Mouse (Mus musculus): ENCODE data around the gene Mindy3. TPM values are rescaled to one million over a fixed set of nuclear protein-coding genes. Genes with fewer than 3 reads are reported as not detected.
"Not testable (repeated sequence)": the region's sequence is repeated elsewhere in the genome, so short reads cannot be mapped to it uniquely, and the experiment has no call there.

The Mindy3 gene
- total RNA-seq (2022): 100 to 1,000 TPM in 1 of 4 experiments, 10 to 100 TPM in 3; 78.3 to 100 (median 86.5) TPM

DNA sequence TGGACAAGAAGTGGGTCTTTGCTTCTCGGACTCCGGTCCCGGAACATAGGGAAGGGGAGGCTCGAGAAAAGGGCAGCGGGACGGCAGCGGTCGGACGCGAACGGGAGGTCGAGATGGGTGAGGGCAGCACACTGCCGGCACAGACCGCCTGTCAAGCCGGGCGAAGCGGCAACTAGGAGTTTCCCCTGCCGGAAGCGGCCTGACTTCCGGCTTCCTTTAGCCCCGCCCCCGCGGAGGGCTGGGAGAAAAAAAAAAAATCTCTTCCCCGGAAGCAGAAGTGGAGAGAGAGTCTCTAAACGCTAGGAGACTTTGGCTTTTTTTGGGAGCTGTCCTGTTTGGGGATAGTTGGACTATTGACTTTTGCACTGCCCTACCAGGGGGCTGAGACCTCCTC lies at the start of gene Mindy3:
Gene Mindy3 (minus strand): TSS at position 209 of the 394 bp plus-strand sequence.
- peak; percentile 76 to 83 for DNase-seq (ENCODE audit: low spot score in 2 of 2)

DNA sequence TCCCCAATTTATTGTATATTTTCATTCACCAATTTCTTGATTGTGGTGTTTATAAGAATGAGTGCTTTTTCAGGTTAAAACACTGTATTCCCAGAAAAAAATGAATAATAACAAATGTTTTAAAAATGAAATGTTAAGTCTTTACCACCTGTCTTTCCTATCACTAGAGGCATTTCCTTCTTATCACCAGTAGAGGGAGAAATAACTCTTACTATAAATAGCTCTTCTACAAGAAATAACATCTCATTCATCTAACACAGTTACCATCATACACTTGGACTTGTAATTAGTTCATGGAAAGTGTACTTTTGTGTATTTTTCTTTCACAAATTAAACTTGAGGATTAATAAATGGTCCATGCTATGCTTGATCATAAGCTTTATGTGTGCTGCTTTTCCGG lies 40.5 kb upstream of the Mindy3 start:
- DNase-seq (ENCODE audit: low spot score in 2 of 2): no peak

DNA sequence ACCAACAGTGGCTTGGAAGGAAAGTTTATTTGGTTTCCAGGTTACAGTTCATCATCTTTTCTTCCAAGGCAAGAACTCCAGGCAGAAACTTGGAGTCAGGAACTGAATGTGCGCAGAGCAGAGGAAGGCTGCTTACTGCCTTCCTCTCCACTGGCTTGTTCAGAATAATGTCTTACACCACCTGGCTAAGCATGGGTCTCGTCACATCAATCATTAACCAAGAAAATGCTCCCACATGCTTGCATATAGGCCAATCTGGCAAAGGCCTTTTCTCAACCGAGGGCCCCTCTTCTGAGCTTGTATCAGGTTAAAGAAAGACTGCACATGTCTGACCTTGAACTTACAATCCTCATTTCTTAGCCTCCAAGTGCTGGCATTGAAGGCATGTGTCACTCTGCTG lies 30.8 kb upstream of the Mindy3 start:
- DNase-seq (ENCODE audit: low spot score in 2 of 2): no peak

DNA sequence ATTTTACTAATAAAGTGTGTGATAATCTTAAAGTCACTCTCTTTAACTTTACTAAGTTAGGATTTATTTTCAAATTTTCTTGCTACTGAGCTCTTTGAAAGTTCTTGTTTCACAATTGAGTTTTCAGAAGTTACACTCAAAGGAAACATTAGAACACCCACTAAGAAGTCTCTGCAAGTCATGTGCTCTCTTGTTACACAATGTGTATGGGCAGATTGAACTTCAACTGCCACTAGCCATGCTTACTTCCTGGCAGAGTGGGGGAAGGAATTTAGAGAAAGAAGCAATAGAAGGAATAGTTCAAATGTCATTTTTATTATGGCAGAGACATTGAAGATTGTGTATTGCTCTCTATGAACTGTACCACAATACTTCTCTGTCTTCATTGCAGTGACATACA lies 20.9 kb upstream of the Mindy3 start:
- DNase-seq (ENCODE audit: low spot score in 2 of 2): no peak

DNA sequence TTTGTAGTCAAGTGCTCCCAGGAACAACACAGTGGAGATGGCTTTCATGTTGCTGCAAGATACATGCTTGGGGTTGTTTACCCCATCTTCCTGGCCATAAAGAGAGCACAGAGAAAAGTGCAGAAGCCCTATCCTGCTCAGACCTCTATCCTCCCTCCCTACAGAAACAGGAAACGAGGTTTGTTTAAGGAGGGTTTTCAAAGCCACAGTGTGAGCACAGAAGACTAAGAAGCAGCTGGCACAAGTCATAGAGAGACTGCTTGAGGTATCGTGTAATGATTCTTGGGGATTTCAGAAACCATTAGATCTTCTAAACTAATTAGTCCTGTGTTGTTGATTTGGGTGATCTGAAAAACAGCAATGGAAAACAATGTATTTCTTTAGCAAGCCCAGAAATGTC lies 20.3 kb upstream of the Mindy3 start:
- no peak for DNase-seq (ENCODE audit: low spot score in 2 of 2)

DNA sequence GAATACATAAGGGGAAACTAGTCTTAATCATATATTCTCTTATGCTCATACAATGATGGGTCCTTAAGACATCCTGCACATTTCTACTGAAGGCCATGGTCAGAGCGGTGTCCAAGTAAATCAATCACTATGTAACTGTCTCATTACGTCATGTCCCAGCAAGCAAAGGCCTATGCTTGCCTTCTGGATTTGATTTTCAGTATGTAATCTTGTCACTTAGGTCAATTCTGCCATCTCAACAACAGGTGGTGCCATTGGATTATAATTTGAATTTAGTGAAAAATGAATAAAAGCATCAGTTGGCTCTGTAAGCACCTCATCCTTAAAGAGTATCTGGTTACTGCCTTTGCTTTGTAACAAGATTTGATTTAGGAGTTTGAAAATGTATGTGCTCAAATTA lies 18.9 kb upstream of the Mindy3 start:
- DNase-seq (ENCODE audit: low spot score in 2 of 2): no peak

DNA sequence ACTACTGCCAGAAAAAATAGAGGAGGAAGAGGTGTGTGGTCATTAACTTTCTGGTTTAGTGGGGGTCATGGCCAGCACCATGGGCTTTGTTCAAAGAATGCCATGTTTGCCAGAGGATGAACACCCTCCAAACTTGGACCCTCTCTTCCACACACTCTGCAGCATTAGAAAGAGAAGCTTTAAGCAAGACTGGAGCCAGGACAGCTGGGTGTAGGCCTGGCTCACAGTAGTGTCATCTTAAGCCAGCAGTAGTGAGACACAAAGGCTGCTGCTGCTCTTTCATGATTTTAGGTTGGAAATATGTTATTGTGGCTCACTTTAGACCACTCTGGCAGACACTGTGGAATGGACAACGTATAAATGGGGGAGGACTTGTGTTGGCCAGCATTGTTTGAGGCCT lies 12.8 kb upstream of the Mindy3 start:
- DNase-seq (ENCODE audit: low spot score in 2 of 2): no peak

DNA sequence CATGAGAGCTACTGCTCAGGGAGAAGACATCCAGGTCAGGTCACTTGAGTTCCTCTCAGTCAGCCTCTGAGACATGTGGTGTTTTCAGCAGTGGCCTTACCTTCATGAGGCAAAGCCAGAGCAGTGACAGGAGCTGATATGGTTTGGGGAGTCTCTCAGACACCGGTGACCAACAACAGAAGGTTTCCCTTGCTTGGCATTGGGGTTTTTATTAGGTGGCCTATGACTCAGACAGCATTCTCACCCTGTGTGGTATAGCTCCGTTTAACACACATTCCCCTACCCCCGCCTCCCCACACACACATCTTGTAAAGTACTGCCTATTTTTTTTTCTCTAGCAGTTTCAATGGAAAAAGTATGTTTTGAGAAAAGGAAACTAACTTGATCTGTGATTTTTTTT lies 5.1 kb upstream of the Mindy3 start:
- DNase-seq (ENCODE audit: low spot score in 2 of 2): no peak

DNA sequence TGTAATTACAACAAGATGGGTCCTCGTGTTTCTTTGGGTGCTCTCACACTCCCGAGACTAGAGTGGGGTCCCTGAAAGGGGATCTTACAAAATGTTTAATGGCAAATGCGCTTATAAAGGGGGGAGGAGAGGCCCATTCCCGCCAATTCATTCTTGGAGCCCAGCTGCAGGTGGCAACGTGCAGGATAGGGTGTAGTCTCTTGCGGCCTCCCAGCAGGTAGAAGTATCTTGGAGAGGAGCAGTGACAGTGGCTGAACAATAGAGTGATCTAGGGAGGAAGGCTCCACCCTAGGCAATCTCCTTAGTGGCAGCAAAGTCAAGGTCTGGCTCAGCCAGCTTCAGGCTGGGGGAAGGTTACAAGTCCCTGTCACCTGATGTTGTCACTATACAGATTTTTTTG lies 4.2 kb upstream of the Mindy3 start:
- DNase-seq (ENCODE audit: low spot score in 2 of 2): not testable (repeated sequence)

DNA sequence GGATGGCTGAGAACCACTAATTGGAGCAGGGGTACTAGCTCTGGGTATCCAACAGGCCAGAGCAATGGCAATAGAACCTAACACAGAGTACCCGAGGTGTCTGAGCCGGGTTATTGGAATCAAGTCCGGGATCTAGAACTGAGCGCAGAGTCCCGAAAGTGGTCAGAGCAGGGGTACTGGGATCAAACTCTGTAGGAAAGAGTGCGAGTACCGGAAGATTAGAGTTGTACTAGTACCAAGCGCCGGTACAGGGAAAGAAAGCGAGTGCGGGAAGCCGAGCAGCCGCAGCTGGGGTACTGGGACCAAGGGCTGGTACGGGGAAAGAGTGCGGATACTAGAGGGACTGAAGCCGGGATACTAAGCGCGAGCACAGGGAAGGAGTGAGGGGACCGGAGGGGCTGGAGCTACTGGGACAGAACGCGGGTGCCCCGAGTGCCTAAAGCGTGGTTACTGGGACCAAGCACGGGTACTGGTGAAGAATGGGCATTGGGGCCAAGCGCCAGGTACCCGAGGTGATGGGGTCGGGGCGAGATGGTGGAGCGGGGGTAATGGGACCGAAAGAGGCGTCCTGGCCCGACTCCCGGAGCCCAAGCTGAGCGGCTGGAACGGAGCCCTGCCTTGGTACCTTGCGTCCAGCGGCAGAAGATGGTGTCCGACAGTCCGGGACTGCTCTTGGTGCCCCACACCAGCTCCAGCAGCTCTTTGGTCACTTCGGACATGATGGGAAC lies 572 bp downstream of the Mindy3 start:
- peak in 1 of 2 experiments; percentile 36 for DNase-seq (ENCODE audit: low spot score in 2 of 2)

DNA sequence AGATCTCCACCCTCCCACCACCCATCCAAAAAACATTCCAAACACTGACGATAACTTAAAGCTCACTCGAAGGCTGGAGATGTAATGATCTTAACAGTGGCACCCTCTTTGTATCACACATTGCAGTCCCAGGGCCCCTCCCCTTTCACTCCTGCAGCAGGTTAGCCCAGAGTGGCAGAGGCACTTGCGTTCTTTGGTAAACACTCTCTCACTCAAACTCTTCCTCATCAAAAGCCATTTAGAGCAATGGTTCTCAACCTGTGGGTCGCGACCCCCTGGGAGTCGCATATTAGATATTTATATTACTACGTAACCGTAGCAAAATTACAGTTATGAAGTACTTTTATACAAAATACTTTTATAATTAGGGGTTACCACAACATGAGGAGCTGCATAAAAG lies 1.1 kb downstream of the Mindy3 start:
- no peak for DNase-seq (ENCODE audit: low spot score in 2 of 2)

DNA sequence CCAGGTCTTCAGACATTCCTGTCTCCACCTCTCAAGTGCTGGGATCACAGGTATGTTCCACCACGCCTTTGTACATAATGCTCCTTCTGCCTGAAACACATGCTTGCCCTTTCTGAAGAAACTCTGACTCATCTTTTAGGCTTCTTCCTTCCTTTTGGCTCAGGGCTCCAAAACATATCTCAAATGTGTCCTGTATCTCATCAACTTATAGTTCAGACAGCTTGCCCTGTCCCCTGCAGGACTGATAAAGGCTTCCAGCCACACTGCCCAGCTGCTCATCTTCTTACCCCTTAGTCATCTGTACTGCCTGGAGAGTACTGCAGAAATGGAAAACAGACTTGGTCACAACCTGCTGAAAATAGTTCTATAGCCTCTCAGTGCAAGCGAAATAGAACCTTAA lies 7.0 kb downstream of the Mindy3 start:
- no peak for DNase-seq (ENCODE audit: low spot score in 2 of 2)

DNA sequence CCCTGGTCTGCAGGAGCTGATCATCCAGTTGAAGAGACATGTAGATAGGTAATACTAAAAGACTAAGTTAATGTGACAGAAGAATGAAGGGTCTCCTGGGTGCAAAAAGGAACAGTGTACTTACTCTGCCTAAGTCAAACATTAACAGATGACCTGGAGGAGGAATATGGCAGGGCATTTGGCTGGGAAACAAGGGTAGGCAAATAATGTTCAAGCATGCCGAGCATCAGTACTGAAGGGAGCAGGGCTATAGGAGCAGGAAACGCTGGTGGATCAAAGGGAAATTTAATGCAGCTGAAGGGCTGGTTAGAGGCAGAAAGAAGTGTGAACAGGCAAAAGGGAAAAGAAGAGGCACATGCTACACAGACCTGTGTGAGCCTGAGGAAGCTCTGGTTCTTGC lies 8.1 kb downstream of the Mindy3 start:
- no peak for DNase-seq (ENCODE audit: low spot score in 2 of 2)

DNA sequence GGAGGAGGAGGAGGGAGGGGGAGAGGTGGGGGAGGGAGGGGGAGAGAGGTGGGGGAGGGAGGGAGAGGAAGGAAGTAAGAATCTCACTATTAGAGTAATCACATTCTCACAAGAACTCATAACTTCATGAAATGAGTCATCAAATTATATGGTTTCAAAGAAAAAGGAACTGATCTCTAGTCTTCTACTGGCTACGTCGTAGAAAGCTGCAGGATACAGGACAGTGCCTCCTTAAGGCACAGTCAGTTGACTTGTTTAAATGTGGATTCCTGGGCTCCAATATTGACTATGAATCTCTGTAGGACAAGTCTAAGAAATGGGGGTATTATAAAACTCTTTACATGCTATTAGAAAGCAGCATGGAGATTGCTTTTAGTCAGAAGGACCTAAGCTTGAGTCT lies 12.5 kb downstream of the Mindy3 start:
- DNase-seq (ENCODE audit: low spot score in 2 of 2): no peak

DNA sequence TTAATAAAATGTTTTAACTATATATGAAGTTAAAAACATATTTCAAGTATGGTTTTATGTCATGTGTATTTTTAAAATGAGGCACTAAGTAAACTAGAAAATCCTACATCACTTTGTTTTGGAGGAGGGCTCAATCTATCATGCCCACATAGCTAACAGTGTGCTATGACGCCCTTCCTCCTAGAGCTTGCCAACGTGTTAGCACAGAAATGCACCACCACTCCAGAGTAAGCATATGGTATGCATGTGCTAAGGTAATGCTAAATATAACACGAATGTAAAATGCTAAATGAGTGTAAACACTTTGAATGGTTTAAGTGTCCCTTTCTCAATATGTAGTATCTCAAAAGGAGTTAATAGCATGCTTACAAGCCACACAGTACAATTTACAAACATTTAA lies 16.8 kb downstream of the Mindy3 start:
- DNase-seq (ENCODE audit: low spot score in 2 of 2): no peak

DNA sequence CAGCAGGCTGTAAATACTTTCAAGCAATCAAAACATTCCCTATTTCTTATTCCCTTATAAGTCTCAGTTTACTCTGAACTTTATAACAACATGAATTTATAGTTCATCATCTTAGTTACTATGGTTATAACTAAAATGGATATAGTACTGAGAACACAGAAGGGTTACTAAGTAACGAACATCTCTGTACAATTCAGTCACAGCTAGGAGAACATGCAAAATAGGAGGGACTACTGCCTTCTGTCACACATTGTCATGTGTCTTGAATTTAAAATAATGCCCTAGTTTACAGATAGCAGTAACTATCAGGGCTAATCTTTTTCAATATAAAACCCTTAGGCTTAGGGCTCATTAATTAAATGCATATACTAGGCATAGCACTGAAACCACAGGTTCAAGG lies 18.1 kb downstream of the Mindy3 start:
- DNase-seq (ENCODE audit: low spot score in 2 of 2): no peak

DNA sequence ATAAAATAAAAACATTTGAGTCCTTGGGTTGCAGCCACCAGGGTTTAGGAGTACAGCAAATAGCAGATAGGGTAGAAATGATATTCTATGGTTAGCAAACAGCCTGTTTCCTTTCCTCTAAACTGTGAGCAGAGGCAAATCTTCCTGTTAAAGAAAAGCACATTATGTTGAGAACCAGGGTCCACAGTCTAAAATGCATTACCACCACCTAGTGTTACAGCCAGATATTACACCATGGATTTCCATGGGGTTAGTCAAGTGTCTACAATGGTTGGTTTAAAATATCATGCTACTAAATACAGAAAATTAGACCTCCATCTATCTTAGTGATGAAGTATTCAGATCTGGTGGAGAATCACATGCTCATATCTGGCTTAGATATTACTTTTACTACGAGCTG lies 30.2 kb downstream of the Mindy3 start:
- peak; percentile 33 to 45 for DNase-seq (ENCODE audit: low spot score in 2 of 2)

DNA sequence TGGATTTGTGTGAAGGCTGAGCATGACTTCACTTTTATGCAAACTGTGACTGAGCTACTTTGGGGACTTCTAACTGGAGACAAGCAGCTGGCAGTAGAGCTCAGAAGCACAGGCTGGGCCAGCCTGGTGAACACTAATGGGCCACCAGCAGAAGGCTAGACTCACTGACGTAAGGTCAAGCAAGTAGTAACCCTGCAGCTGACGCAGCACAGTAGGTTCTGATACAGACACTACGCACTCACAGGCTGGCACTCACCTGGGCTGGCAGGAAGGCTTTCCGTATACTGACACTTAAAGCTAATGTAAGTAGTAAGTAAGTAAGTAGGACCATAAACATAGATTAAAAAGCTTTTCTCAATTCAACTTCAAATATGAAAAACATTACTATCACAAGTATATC lies 30.7 kb downstream of the Mindy3 start:
- no peak for DNase-seq (ENCODE audit: low spot score in 2 of 2)

DNA sequence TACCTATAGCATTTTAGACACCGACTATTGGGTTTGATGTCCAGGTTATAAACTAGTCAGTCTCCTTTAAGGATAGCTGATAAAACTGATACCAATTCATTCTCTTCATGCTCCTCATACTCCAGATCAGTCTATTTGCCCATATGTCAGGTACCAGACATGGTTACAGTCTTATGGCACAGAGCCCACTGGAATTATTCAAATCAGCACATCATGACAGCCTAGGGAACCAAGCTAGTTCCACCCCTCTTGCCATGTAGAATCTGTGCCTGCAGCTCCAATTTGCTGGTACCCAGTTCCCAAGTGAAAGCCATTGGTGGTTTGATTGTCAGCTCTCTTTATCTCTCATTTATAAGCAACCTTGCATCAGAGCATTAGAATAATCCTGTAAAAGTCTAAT lies 34.9 kb downstream of the Mindy3 start:
- DNase-seq (ENCODE audit: low spot score in 2 of 2): no peak

DNA sequence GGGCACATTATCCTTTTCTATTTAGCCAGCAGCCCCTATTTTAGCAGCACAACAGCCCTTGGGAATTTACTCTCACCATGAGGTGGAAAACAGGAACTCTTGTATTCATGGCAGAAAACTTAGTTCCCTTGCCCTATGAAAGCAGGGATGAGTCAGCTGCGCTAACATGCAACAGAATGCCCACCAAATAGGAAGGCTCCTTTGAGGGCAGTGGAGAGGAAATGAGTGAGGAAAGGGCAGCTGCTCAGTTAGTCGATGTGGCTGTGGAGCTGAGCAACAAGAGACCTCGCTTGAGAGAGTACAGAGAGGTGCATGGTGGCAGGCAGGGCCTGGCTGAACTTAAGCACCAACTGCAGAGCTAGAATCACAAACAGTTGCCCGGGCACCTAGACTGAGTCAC lies 36.6 kb downstream of the Mindy3 start:
- DNase-seq (ENCODE audit: low spot score in 2 of 2): no peak

DNA sequence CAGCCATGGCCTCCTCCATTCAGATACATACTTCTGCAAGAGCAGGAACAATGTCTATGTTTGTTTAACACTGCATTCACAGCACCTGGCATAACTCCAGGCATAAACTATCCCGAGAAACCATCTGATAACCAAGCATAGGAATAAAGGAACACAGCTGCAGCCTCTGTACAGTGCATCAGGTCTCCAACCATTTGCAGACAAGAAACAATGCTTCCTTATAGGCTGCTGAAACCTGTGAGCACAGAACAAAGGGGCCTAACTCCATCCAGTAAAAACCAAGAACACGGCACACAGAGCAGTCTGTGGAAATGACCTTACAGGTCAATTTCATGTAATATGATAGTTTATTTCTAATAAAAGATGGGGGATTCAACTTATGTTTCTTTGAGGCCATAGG lies 39.0 kb downstream of the Mindy3 start:
- no peak for DNase-seq (ENCODE audit: low spot score in 2 of 2)

DNA sequence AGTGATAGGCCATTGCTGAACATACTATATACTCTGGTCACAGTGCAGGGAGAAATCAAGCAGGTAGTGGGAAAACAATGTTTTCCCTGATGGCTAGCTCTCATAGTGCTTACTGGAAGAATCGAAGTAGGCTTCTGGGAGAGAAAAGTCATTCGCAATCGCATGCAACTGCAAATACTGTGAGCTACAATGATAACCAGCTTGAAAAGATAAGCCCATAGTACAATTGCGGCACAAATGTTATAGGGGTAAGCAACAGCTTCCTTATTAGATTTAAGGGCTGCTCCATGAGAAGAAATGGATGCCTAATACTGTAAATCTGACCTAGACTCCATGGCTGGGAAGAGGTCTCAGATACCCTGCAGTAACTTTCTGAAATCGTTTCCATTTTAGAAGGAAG lies 40.7 kb downstream of the Mindy3 start:
- DNase-seq (ENCODE audit: low spot score in 2 of 2): no peak

DNA sequence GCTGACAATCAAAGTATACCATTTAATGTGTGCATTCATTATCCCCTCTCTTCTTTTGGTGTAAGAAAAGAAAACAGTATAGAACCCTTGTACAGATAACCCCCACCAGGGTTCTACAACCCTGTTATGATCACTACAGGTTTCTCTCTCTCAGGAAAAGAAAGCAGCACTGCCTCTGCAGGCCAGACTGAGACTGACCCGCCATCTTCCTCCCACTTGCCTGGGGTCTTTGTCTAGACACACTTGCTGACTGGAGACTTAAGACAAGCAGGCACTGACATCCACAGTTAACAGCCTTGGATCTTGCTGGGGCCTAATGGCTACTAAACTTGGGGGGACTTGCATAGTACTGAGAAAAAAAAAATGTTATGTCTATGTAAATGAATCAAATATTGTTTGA lies 42.2 kb downstream of the Mindy3 start:
- DNase-seq (ENCODE audit: low spot score in 2 of 2): no peak

DNA sequence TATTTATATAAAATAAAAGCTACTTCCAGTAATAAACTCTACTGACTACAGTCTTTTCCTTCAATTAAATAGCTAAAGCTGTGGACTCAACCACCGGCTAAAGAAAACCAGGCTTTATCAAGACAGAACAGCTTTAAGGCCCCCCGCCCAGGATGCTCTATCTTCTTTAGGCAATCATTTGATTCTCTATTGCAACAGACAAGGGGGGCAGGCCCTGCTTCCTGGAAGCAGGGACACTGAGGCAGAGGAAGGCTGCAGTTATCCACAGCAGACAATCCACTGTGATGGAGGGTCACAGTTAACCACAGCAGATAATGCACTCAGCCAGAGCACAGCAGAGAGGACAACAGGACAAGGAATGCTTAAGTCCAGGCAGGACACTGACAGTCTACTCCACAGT lies 46.4 kb downstream of the Mindy3 start:
- DNase-seq (ENCODE audit: low spot score in 2 of 2): no peak

All from layer of hippocampus, adult 8-10 months (tissue).